Mouse (Mus musculus) stomach, embryonic 14.5 days (tissue): ENCODE measurements at regions not wholly inside any gene's neighbourhood (a gene's known extent, or its start where the extent isn't known, plus 50 kb on each side); places are given as distances from the start of the nearest gene placed in this dataset.

Experiments
- ATAC-seq: fragments of 200-750 bp; cut with Nextera tagmentation; 2 replicates; pipeline ENCODE4 v1.8.0; 2017; ENCODE audit warnings: low read depth, moderate TSS enrichment; ENCODE audit not compliant: insufficient number of reproducible peaks, insufficient read depth, low FRiP score
- H3K27ac ChIP-seq: fragments of 300-500 bp; sonication (generic); 2 replicates; pipeline ENCODE4 v1.5.1; 2014; ENCODE audit warnings: mild to moderate bottlenecking, low read length, moderate library complexity, mixed read lengths
- H3K27me3 ChIP-seq: fragments of 300-500 bp; sonication (generic); 2 replicates; pipeline ENCODE4 v1.6.1; 2014; ENCODE audit warnings: low read length, control low read depth, mixed read lengths; ENCODE audit not compliant: control insufficient read depth, insufficient read depth
- H3K36me3 ChIP-seq: fragments of 300-500 bp; sonication (generic); 2 replicates; pipeline ENCODE4 v1.6.1; 2014; ENCODE audit warnings: mild to moderate bottlenecking, control low read depth, low read length, moderate library complexity, mixed read lengths; ENCODE audit not compliant: control insufficient read depth, insufficient read depth
- H3K4me1 ChIP-seq: fragments of 300-500 bp; sonication (generic); 2 replicates; pipeline ENCODE4 v1.6.1; 2014; ENCODE audit warnings: low read length, control low read depth, mixed read lengths; ENCODE audit not compliant: control insufficient read depth, insufficient read depth
- H3K4me2 ChIP-seq: fragments of 300-500 bp; sonication (generic); replicated peaks from 2 replicates; pipeline ENCODE4 v1.6.1; 2014; ENCODE audit warnings: low read depth, low read length, control low read depth
- H3K4me3 ChIP-seq: fragments of 300-500 bp; sonication (generic); 2 replicates; pipeline ENCODE4 v1.5.1; 2014; ENCODE audit warnings: low read depth, low read length, control low read depth
- H3K9ac ChIP-seq: fragments of 300-500 bp; sonication (generic); replicated peaks from 2 replicates; pipeline ENCODE4 v1.6.1; 2014; ENCODE audit warnings: low read depth, mild to moderate bottlenecking, control low read depth, low read length, moderate library complexity, mixed read lengths
- H3K9me3 ChIP-seq: fragments of 300-500 bp; sonication (generic); 2 replicates; pipeline ENCODE4 v1.6.1; 2016; ENCODE audit warnings: low read depth, low read length, control low read depth; ENCODE audit not compliant: control insufficient read depth
- WGBS: fragments of 180-500 bp; shearing (Covaris S2); extraction: QIAGEN DNeasy Blood & Tissue Kit; methylation state at CpG from one replicate; pipeline ENCODE4 v1.1.7; 2014; 5-methylcytosine and 5-hydroxymethylcytosine counted together

DNA sequence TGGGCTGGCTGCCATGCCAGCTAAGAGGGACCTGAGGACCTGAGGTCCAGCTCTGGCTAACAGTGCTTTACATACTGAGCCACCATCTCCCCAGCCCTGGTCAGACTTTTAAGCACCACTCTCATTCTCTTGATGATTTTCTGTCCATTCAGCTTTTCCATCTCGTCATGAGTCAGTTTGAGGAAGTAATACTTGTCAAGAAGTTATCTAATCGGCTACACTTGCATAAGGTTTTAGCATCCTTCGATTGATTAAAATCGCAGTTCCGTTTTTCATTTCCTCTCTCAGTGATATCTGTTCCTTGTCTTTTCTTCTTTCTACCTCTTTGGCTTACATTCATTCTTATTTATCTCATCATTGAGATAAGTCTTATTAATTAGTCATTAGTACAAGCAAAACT is 207.4 kb upstream of the Hs6st1 start:
- no peak overlapping the region for H3K4me3 ChIP-seq
- no peaks in the 10 kb centered on the region for H3K4me1 ChIP-seq
- 85% methylated on average over 5 of the region's 5 CpGs for WGBS
- no peaks in the 10 kb centered on the region for H3K27me3 ChIP-seq
- no peak overlapping the region for H3K9ac ChIP-seq
- no peak for ATAC-seq
- H3K27ac ChIP-seq: no peak overlapping the region
- H3K9me3 ChIP-seq: no peaks in the 10 kb centered on the region
- H3K36me3 ChIP-seq: no peaks in the 10 kb centered on the region
- no peak overlapping the region for H3K4me2 ChIP-seq

- Histone ChIP-seq H3K4me1 (no peaks in the 10 kb centered on the region), H3K27ac (no peak overlapping the region), H3K9ac (no peak overlapping the region), H3K27me3 (no peaks in the 10 kb centered on the region), H3K9me3 (no peaks in the 10 kb centered on the region), H3K4me3 (no peak overlapping the region), H3K36me3 (no peaks in the 10 kb centered on the region), H3K4me2 (no peak overlapping the region)
- no peak for ATAC-seq
- WGBS: 83% methylated on average over 5 of the region's 5 CpGs
Measured at GRCm38 (mm10) chr1:35862196-35862595, 206.0 kb upstream of the Hs6st1 start.

- H3K4me2 ChIP-seq: no peak overlapping the region
- H3K4me3 ChIP-seq: no peak overlapping the region
- no peaks in the 10 kb centered on the region for H3K9me3 ChIP-seq
- 64% methylated on average over 2 of the region's 2 CpGs for WGBS
- H3K9ac ChIP-seq: no peak overlapping the region
- no peaks in the 10 kb centered on the region for H3K27me3 ChIP-seq
- ATAC-seq: no peak
- no peak overlapping the region for H3K27ac ChIP-seq
- no peaks in the 10 kb centered on the region for H3K36me3 ChIP-seq
- no peaks in the 10 kb centered on the region for H3K4me1 ChIP-seq
Measured at GRCm38 (mm10) chr1:35862661-35863060, 205.5 kb upstream of the Hs6st1 start.

DNA sequence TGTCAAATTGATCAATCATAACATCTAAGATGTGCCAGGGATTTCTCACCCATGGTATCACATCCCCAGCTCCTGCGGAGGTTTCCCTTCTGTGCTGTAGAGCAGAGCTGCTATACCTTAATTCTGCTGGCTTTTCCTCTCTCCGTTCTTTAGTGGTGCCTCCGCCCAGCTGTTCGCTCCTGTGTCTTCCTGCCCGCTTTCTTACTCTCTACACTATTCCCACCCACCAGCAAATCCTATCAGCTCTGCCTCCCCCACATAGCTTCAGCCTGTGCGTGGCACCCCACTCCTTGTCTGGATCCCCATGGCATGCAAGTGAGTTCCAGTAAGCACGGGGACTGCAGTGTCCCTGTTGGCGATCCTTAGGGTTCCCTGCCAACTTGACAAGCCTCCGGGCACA is 204.0 kb upstream of the Hs6st1 start:
- Histone ChIP-seq H3K27me3 (no peaks in the 10 kb centered on the region), H3K4me2 (no peak overlapping the region), H3K4me3 (no peak overlapping the region), H3K36me3 (no peaks in the 10 kb centered on the region), H3K4me1 (no peaks in the 10 kb centered on the region), H3K9me3 (no peaks in the 10 kb centered on the region), H3K9ac (no peak overlapping the region), H3K27ac (no peak overlapping the region)
- ATAC-seq: no peak
- WGBS: 81% methylated on average over 9 of the region's 9 CpGs

DNA sequence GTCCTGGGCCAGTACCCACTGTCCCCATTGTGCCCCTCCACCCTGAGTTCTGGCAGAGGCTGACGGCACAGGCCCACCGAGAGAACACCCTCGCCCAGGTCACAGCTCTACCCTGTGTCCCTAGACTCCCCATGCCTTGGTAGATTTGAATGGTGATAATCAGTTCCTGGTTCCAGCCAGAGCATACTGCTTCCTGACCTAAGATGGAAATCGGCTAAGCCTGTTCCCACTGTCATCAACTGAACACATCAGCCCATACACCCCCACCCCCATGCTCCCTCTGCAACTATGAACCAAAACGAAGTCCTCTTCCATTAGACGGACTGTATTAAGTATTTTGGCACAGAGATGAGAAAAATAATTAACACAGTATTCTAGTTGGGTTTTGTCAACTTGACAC is 202.9 kb upstream of the Hs6st1 start:
- H3K27me3 ChIP-seq: no peaks in the 10 kb centered on the region
- peaks cover 3% of the 10 kb centered on the region; the same call in 1 of the 2 replicates for H3K4me1 ChIP-seq
- H3K9me3 ChIP-seq: no peaks in the 10 kb centered on the region
- no peak overlapping the region for H3K9ac ChIP-seq
- H3K27ac ChIP-seq: no peak overlapping the region
- ATAC-seq: no peak
- no peak overlapping the region for H3K4me2 ChIP-seq
- no peak overlapping the region for H3K4me3 ChIP-seq
- WGBS: 83% methylated on average over 6 of the region's 6 CpGs
- no peaks in the 10 kb centered on the region for H3K36me3 ChIP-seq

DNA sequence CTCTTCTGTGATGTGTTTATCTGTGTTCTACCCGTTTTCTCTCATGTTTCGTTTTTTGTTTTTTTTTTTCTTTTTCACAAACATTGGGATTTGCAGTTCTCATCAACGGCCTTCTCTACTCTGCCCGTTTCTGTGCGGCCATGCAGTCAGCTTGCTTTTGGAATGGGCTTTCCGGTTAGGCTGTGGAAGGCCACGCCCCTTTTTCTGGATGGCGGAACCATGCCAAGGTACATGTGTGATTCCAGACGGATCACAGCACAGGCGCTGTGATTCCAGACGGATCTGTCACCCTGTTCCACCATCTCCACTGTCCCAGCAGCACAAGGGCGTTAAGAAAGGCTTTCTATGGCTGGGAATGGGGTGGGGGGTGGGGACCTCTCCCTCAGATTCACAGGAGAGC is 201.6 kb upstream of the Hs6st1 start:
- no peak for ATAC-seq
- Histone ChIP-seq H3K27ac (no peak overlapping the region), H3K9me3 (no peaks in the 10 kb centered on the region), H3K9ac (no peak overlapping the region), H3K4me2 (no peak overlapping the region), H3K4me1 (peaks cover 3% of the 10 kb centered on the region; the same call in 1 of the 2 replicates), H3K36me3 (no peaks in the 10 kb centered on the region), H3K4me3 (no peak overlapping the region), H3K27me3 (no peaks in the 10 kb centered on the region)
- 81% methylated on average over 12 of the region's 12 CpGs for WGBS

DNA sequence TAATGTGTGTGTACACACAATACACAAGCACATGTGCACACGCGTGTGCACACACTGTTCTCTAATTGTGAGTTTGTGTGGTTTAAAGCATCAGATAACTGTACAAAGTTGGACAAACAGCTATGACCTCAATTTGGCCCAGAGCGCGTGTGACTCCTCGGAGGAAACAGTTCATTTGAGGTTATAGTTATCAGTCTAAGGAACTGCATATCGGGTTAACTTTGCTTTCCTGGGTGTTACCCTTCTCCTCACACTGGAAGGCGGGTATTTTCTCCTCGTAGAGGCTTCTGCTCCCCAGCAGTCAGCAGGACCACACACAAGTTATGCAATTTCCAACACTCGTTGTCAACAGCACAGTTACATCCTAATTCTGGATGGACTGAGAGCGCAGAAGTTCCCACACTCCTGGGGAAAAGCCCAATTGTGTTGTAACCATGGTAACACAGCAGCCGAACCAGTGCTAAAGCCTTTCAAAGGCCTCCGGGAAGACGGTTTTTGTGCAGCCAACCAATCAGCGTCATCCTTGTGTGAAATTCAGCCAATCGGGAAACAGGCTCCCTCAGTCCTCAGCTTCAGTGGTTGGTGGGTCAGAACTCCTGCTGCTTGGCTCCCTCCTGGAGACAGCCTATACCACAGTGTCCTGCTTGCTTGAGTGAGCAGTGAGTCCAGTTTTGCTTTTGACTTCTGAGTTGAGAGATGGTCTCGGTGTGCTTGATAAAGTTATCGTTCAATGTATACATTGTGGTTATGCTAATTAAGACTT is 198.6 kb upstream of the Hs6st1 start:
- no peak overlapping the region for H3K4me2 ChIP-seq
- H3K4me1 ChIP-seq: peaks cover 3% of the 10 kb centered on the region; the same call in 1 of the 2 replicates
- H3K9ac ChIP-seq: no peak overlapping the region
- H3K27me3 ChIP-seq: no peaks in the 10 kb centered on the region
- no peak overlapping the region for H3K4me3 ChIP-seq
- H3K9me3 ChIP-seq: no peaks in the 10 kb centered on the region
- peak; percentile 58; the same call in 1 of the 2 replicates for ATAC-seq
- no peak overlapping the region for H3K27ac ChIP-seq
- WGBS: 53% methylated on average over 17 of the region's 17 CpGs
- H3K36me3 ChIP-seq: no peaks in the 10 kb centered on the region

- H3K36me3 ChIP-seq: no peaks in the 10 kb centered on the region
- H3K9ac ChIP-seq: no peak overlapping the region
- H3K4me2 ChIP-seq: no peak overlapping the region
- no peak overlapping the region for H3K4me3 ChIP-seq
- ATAC-seq: no peak
- H3K9me3 ChIP-seq: no peaks in the 10 kb centered on the region
- peaks cover 6% of the 10 kb centered on the region; the same call in 1 of the 2 replicates for H3K4me1 ChIP-seq
- H3K27ac ChIP-seq: no peak overlapping the region
- 84% methylated on average over 9 of the region's 9 CpGs for WGBS
- no peaks in the 10 kb centered on the region for H3K27me3 ChIP-seq
Measured at GRCm38 (mm10) chr1:35870144-35870827, 197.9 kb upstream of the Hs6st1 start.
